Mouse (Mus musculus) midbrain, embryonic 14.5 days (tissue): ENCODE data around the gene Cdc42bpg. TPM values are rescaled to one million over a fixed set of nuclear protein-coding genes. Genes with fewer than 3 reads are reported as not detected.

Source experiments
- ATAC-seq: fragments of 200-750 bp; cut with Nextera tagmentation; 2 replicates; pipeline ENCODE4 v1.8.0; 2017; ENCODE audit warnings: moderate number of reproducible peaks, moderate library complexity; ENCODE audit not compliant: low FRiP score, low TSS enrichment
- DNase-seq: peaks from one replicate; pipeline ENCODE4 v3.0.0-alpha.2; 2015
- H3K27ac ChIP-seq: fragments of 300-500 bp; sonication (generic); replicated peaks from 2 replicates; pipeline ENCODE4 v1.5.1; 2014; ENCODE audit warnings: mild to moderate bottlenecking, low read depth, low read length, moderate library complexity
- H3K27me3 ChIP-seq: fragments of 300-500 bp; sonication (generic); 2 replicates; pipeline ENCODE4 v1.6.1; 2014; ENCODE audit warnings: low read length, control low read depth, mixed read lengths; ENCODE audit not compliant: control insufficient read depth, insufficient read depth
- H3K36me3 ChIP-seq: fragments of 300-500 bp; sonication (generic); 2 replicates; pipeline ENCODE4 v1.6.1; 2014; ENCODE audit warnings: low read length, control low read depth; ENCODE audit not compliant: control insufficient read depth, insufficient read depth
- H3K4me1 ChIP-seq: fragments of 300-500 bp; sonication (generic); 2 replicates; pipeline ENCODE4 v1.6.1; 2014; ENCODE audit warnings: mild to moderate bottlenecking, antibody characterized with exemption, low read length, control low read depth; ENCODE audit not compliant: control insufficient read depth, insufficient read depth
- H3K4me2 ChIP-seq: fragments of 300-500 bp; sonication (generic); 2 replicates; pipeline ENCODE4 v1.6.1; 2014; ENCODE audit warnings: mild to moderate bottlenecking, low read length, moderate library complexity
- H3K4me3 ChIP-seq: fragments of 300-500 bp; sonication (generic); replicated peaks from 2 replicates; pipeline ENCODE4 v1.5.1; 2014; ENCODE audit warnings: low read depth, low read length
- H3K9ac ChIP-seq: fragments of 300-500 bp; sonication (generic); replicated peaks from 2 replicates; pipeline ENCODE4 v1.6.1; 2014; ENCODE audit warnings: mild to moderate bottlenecking, low read length, moderate library complexity
- H3K9me3 ChIP-seq: fragments of 300-500 bp; sonication (generic); 2 replicates; pipeline ENCODE4 v1.6.1; 2016; ENCODE audit warnings: low read length, control low read depth, mixed read lengths; ENCODE audit not compliant: control insufficient read depth
- WGBS: fragments of 180-500 bp; shearing (Covaris S2); extraction: QIAGEN DNeasy Blood & Tissue Kit; methylation state at CpG from one replicate; pipeline ENCODE4 v1.1.7; 2014; 5-methylcytosine and 5-hydroxymethylcytosine counted together
- polyA plus RNA-seq: library from polyadenylated mRNA; unstranded; fragments of >200 nt; fragmentation: Nextera tagmentation; extraction: Ambion mirVana; gene quantifications from 2 replicates; pipeline ENCODE4 v1.2.1, GENCODE M21; 2014

Gene Cdc42bpg
- polyA plus RNA-seq, 1 experiment from 2014 or later = 0.43 TPM

- ATAC-seq (no peak), DNase-seq (no peak)
- H3K36me3 ChIP-seq = peaks cover 51% of the 10 kb centered on the region
- H3K4me1 ChIP-seq = no peaks in the 10 kb centered on the region
- H3K27ac ChIP-seq = no peak overlapping the region
- 97% methylated on average over 2 of the region's 2 CpGs for WGBS
- H3K9me3 ChIP-seq = no peaks in the 10 kb centered on the region
- H3K27me3 ChIP-seq = no peaks in the 10 kb centered on the region
- H3K4me3 ChIP-seq = no peak overlapping the region
- H3K4me2 ChIP-seq = no peak overlapping the region
- H3K9ac ChIP-seq = no peak overlapping the region
Measured at GRCm38 (mm10) chr19:6352107-6352505, 45.9 kb downstream of the Cdc42bpg start.

GRCm38 (mm10) chr19:6354030-6354429, 47.8 kb downstream of the Cdc42bpg start:
- 85% methylated on average over 7 of the region's 7 CpGs for WGBS
- no peak overlapping the region for H3K9ac ChIP-seq

GRCm38 (mm10) chr19:6361291-6361690, 55.0 kb downstream of the Cdc42bpg start:
- no peak overlapping the region for H3K4me2 ChIP-seq
- peaks cover 20% of the 10 kb centered on the region for H3K4me1 ChIP-seq
- no peak overlapping the region for H3K4me3 ChIP-seq
- H3K9me3 ChIP-seq = no peaks in the 10 kb centered on the region
- WGBS = 97% methylated on average over 3 of the region's 3 CpGs
- H3K27ac ChIP-seq = no peak overlapping the region
- H3K27me3 ChIP-seq = no peaks in the 10 kb centered on the region
- DNase-seq = no peak
- ATAC-seq = no peak
- no peak overlapping the region for H3K9ac ChIP-seq
- H3K36me3 ChIP-seq = peaks cover 19% of the 10 kb centered on the region

More at GRCm38 (mm10) chr19:6354030-6354429, 47.8 kb downstream of the Cdc42bpg start:
- Histone ChIP-seq H3K27me3 (no peaks in the 10 kb centered on the region), H3K27ac (no peak overlapping the region), H3K4me1 (no peaks in the 10 kb centered on the region), H3K9me3 (no peaks in the 10 kb centered on the region), H3K4me2 (no peak overlapping the region), H3K36me3 (peaks cover 40% of the 10 kb centered on the region), H3K4me3 (no peak overlapping the region)
- ATAC-seq (no peak), DNase-seq (no peak)

- 2% methylated on average over 11 of the region's 11 CpGs for WGBS
Measured at GRCm38 (mm10) chr19:6363091-6363410, 56.8 kb downstream of the Cdc42bpg start.

GRCm38 (mm10) chr19:6363411-6364240, 57.4 kb downstream of the Cdc42bpg start, which contains the start of gene Sf1:
Gene Sf1 (plus strand): TSS chr19:6363690.
- Histone ChIP-seq H3K9ac (peak within 1 kb of the TSS; percentile 92), H3K4me1 (peaks cover 24% of the 10 kb centered on the region), H3K36me3 (peaks cover 41% of the 10 kb centered on the region), H3K4me3 (peak within 1 kb of the TSS; percentile 100), H3K27me3 (no peaks in the 10 kb centered on the region), H3K27ac (peak within 1 kb of the TSS; percentile 97), H3K9me3 (no peaks in the 10 kb centered on the region), H3K4me2 (peak within 1 kb of the TSS; percentile 96)
- ATAC-seq (peak; percentile 98), DNase-seq (peak; percentile 100)
- WGBS = 1% methylated on average over 85 of the region's 85 CpGs

More at GRCm38 (mm10) chr19:6363091-6363410, 56.8 kb downstream of the Cdc42bpg start:
- DNase-seq (no peak), ATAC-seq (no peak; the same call in 1 of the 2 replicates)
- H3K27me3 ChIP-seq = no peaks in the 10 kb centered on the region
- H3K36me3 ChIP-seq = peaks cover 36% of the 10 kb centered on the region
- peak overlapping the region; percentile 100 for H3K4me3 ChIP-seq
- H3K4me2 ChIP-seq = peak overlapping the region; percentile 61
- H3K9me3 ChIP-seq = no peaks in the 10 kb centered on the region
- peak overlapping the region; percentile 97 for H3K27ac ChIP-seq
- H3K4me1 ChIP-seq = peaks cover 24% of the 10 kb centered on the region
- H3K9ac ChIP-seq = peak overlapping the region; percentile 92; the same call in 1 of the 2 replicates

- H3K4me2 ChIP-seq = peak overlapping the region; percentile 96
- no peaks in the 10 kb centered on the region for H3K9me3 ChIP-seq
- H3K27ac ChIP-seq = peak overlapping the region; percentile 97
- ATAC-seq (no peak), DNase-seq (peak; percentile 96)
- peaks cover 46% of the 10 kb centered on the region for H3K36me3 ChIP-seq
- peak overlapping the region; percentile 92 for H3K9ac ChIP-seq
- H3K4me1 ChIP-seq = peaks cover 24% of the 10 kb centered on the region
- peak overlapping the region; percentile 100 for H3K4me3 ChIP-seq
- H3K27me3 ChIP-seq = no peaks in the 10 kb centered on the region
- WGBS = under 1% methylated on average over 55 of the region's 55 CpGs
Measured at GRCm38 (mm10) chr19:6364317-6364725, 58.1 kb downstream of the Cdc42bpg start.

- DNase-seq (no peak), ATAC-seq (no peak)
- Histone ChIP-seq H3K4me2 (peak overlapping the region; percentile 96), H3K4me1 (peaks cover 24% of the 10 kb centered on the region), H3K9ac (peak overlapping the region; percentile 92), H3K9me3 (no peaks in the 10 kb centered on the region), H3K27me3 (no peaks in the 10 kb centered on the region), H3K4me3 (peak overlapping the region; percentile 100), H3K36me3 (peaks cover 51% of the 10 kb centered on the region), H3K27ac (peak overlapping the region; percentile 97)
- 7% methylated on average over 2 of the region's 2 CpGs for WGBS
Measured at GRCm38 (mm10) chr19:6364842-6365241, 58.6 kb downstream of the Cdc42bpg start.

GRCm38 (mm10) chr19:6370175-6370574, 63.9 kb downstream of the Cdc42bpg start:
- Histone ChIP-seq H3K27ac (no peak overlapping the region), H3K4me3 (no peak overlapping the region), H3K9ac (no peak overlapping the region), H3K4me1 (peaks cover 10% of the 10 kb centered on the region), H3K27me3 (no peaks in the 10 kb centered on the region), H3K4me2 (no peak overlapping the region), H3K9me3 (no peaks in the 10 kb centered on the region), H3K36me3 (peaks cover 98% of the 10 kb centered on the region)
- 97% methylated on average over 2 of the region's 2 CpGs for WGBS
- DNase-seq (no peak), ATAC-seq (no peak)

- WGBS = 94% methylated on average over 3 of the region's 3 CpGs
- ATAC-seq (no peak), DNase-seq (no peak)
- no peaks in the 10 kb centered on the region for H3K27me3 ChIP-seq
- H3K4me2 ChIP-seq = no peak overlapping the region
- H3K27ac ChIP-seq = no peak overlapping the region
- H3K9ac ChIP-seq = no peak overlapping the region
- no peaks in the 10 kb centered on the region for H3K9me3 ChIP-seq
- no peaks in the 10 kb centered on the region for H3K4me1 ChIP-seq
- peaks cover 99% of the 10 kb centered on the region for H3K36me3 ChIP-seq
- no peak overlapping the region for H3K4me3 ChIP-seq
Measured at GRCm38 (mm10) chr19:6372433-6372832, 66.2 kb downstream of the Cdc42bpg start.
